Comparison of ENCODE assay signal across 11 mouse cellular contexts in the genomic region with DNA sequence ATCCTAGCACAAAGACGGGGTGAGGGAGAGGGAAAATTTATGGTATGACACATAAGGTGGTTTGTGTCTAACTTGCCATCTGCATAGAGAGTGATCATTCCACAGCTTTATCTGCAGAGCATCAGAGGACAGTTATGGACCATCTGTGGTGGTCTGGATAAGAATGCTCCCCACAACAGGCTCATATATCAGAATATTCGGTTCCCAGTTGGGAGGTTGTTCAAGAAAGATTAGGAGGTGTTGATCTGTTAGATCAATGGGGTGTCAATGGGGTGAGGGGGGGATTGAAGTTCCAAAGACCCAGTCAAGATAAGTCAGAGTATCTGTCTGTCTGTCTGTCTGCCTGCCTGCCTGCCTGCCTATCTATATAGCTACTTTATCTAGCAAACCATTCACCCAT.
"Had no signal": no experiment of that assay in that cellular context is flagged by ENCODE, and none has a peak within 500 bp of the region (broad histone marks: within the 10 kb centered on the region; RNA-seq: fewer than 3 reads in every experiment).

No protein-coding gene starts in this region.

- H3K27me3 ChIP-seq: limb, embryonic 15.5 days; lung, embryonic 15.5 days; midbrain, embryonic 13.5 days; neural tube, embryonic 15.5 days had no signal

- H3K9ac ChIP-seq: limb, embryonic 15.5 days; lung, embryonic 15.5 days; midbrain, embryonic 13.5 days; neural tube, embryonic 15.5 days had no signal

- H3K4me2 ChIP-seq: limb, embryonic 15.5 days; lung, embryonic 15.5 days; midbrain, embryonic 13.5 days; neural tube, embryonic 15.5 days had no signal

- H3K36me3 ChIP-seq: neural tube, embryonic 15.5 days had no signal

- H3K27ac ChIP-seq: left cerebral cortex, adult 2 months; limb, embryonic 15.5 days; lung, embryonic 15.5 days; macrophage; midbrain, embryonic 13.5 days; neural tube, embryonic 15.5 days; stomach, postnatal 0 days had no signal

- DNase-seq: kidney, adult 11 months; kidney, postnatal 14 days; lung, postnatal 14 days; thymus, postnatal 4 days had no signal

- H3K4me3 ChIP-seq: left cerebral cortex, adult 2 months; limb, embryonic 15.5 days; lung, embryonic 15.5 days; midbrain, embryonic 13.5 days; neural tube, embryonic 15.5 days had no signal

- H3K9me3 ChIP-seq: limb, embryonic 15.5 days; lung, embryonic 15.5 days; midbrain, embryonic 13.5 days; neural tube, embryonic 15.5 days had no signal

- ATAC-seq: midbrain, embryonic 13.5 days had no signal
